Mouse (Mus musculus) neural tube, embryonic 14.5 days (tissue): ENCODE measurements at regions not wholly inside any gene's neighbourhood (a gene's known extent, or its start where the extent isn't known, plus 50 kb on each side); places are given as distances from the start of the nearest gene placed in this dataset.

ENCODE experiments used
- ATAC-seq: fragments of 200-750 bp; cut with Nextera tagmentation; 2 replicates; pipeline ENCODE4 v1.8.0; 2017; ENCODE audit warnings: low read depth, mild to moderate bottlenecking, moderate TSS enrichment, moderate library complexity
- H3K27ac ChIP-seq: fragments of 300-500 bp; sonication (generic); 2 replicates; pipeline ENCODE4 v1.5.1; 2014; ENCODE audit warnings: low read depth, mild to moderate bottlenecking, control low read depth, low read length, moderate library complexity, mixed read lengths
- H3K27me3 ChIP-seq: fragments of 300-500 bp; sonication (generic); 2 replicates; pipeline ENCODE4 v1.6.1; 2014; ENCODE audit warnings: low read length; ENCODE audit not compliant: control insufficient read depth, insufficient read depth
- H3K36me3 ChIP-seq: fragments of 300-500 bp; sonication (generic); 2 replicates; pipeline ENCODE4 v1.6.1; 2014; ENCODE audit warnings: low read length, mixed read lengths; ENCODE audit not compliant: control insufficient read depth, insufficient read depth
- H3K4me1 ChIP-seq: fragments of 300-500 bp; sonication (generic); 2 replicates; pipeline ENCODE4 v1.6.1; 2014; ENCODE audit warnings: low read length; ENCODE audit not compliant: control insufficient read depth, insufficient read depth
- H3K4me2 ChIP-seq: fragments of 300-500 bp; sonication (generic); 2 replicates; pipeline ENCODE4 v1.6.1; 2014; ENCODE audit warnings: mild to moderate bottlenecking, low read depth, low read length, control low read depth
- H3K4me3 ChIP-seq: fragments of 300-500 bp; sonication (generic); 2 replicates; pipeline ENCODE4 v1.5.1; 2014; ENCODE audit warnings: low read depth, low read length, control low read depth, mixed read lengths
- H3K9ac ChIP-seq: fragments of 300-500 bp; sonication (generic); replicated peaks from 2 replicates; pipeline ENCODE4 v1.6.1; 2014; ENCODE audit warnings: low read depth, mild to moderate bottlenecking, control low read depth, low read length, mixed read lengths
- H3K9me3 ChIP-seq: fragments of 300-500 bp; sonication (generic); 2 replicates; pipeline ENCODE4 v1.6.1; 2016; ENCODE audit warnings: low read length; ENCODE audit not compliant: control insufficient read depth
- WGBS: fragments of 180-500 bp; shearing (Covaris S2); extraction: QIAGEN DNeasy Blood & Tissue Kit; methylation state at CpG from one replicate; pipeline ENCODE4 v1.1.7; 2014; 5-methylcytosine and 5-hydroxymethylcytosine counted together

DNA sequence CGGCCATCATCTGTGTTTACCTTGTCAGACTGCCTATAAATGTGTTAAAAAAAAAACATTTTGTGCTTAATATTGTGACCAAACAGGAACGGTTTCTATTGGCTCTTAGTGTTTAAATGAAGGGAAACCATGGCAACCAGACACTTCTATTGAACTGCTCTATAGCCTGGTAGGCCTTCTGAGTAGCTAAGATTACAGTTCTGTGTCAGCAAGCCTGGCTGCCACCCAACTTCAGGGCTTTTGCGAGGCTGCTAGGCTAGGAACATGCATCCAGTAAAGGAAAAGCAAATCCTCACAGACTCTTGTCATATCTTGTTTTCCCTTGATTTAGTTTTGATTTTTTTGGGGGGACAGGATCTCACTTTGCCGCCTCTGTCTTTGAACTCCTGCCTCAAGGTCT lies 61.3 kb upstream of the Map1b start:
- Histone ChIP-seq H3K9me3 (no peaks in the 10 kb centered on the region), H3K27ac (no peak overlapping the region), H3K4me2 (no peak overlapping the region), H3K27me3 (no peaks in the 10 kb centered on the region), H3K4me1 (0 out of 2 replicates have a peak, but pooled peaks cover 5% of the 10 kb centered on the region), H3K9ac (no peak overlapping the region), H3K4me3 (no peak overlapping the region), H3K36me3 (no peaks in the 10 kb centered on the region)
- 75% methylated on average over 4 of the region's 4 CpGs for WGBS
- no peak for ATAC-seq

DNA sequence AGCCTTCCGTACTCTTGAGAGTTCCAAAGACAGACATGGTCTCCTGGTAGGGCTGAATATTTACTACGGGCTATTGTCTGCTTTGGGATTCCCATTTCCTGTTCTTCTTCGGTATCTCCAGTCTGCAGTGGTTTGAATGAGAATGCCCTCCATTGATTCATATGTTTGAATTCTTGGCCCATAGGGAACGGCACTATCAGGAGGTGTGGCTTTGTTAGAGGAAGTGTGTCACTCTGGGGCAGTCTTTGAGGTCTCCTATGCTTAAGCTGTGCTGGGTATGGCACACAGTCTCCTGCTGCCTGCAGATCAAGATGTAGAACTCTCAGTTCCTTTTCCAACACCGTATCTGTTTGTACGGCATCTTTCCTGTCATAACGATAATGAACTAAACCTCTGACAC lies 56.7 kb upstream of the Map1b start:
- no peak overlapping the region for H3K4me2 ChIP-seq
- no peaks in the 10 kb centered on the region for H3K9me3 ChIP-seq
- H3K36me3 ChIP-seq: no peaks in the 10 kb centered on the region
- no peak overlapping the region for H3K27ac ChIP-seq
- no peak overlapping the region for H3K4me3 ChIP-seq
- H3K9ac ChIP-seq: no peak overlapping the region
- no peak for ATAC-seq
- H3K4me1 ChIP-seq: no peaks in the 10 kb centered on the region
- WGBS: 85% methylated on average over 7 of the region's 7 CpGs
- no peaks in the 10 kb centered on the region for H3K27me3 ChIP-seq

DNA sequence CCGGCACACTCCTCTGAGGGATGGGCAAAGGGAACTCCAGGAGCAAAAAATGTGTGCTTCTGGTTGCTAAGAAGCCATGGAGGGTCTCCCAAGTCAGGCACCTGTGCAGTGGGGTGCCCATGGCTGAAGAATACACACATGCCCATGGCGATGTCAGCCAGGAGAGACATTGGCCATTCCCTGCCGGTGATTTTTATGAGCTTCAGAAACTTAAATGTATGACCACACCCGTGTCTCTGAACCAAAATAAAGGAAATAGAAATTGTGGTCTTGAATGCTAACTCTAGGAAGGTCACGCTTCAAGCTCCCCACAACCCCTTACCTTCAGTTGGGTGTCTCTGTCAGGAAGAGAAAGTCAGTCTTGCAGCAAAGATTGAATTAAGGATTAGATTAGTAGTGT lies 56.0 kb upstream of the Map1b start:
- WGBS: 93% methylated on average over 5 of the region's 5 CpGs
- Histone ChIP-seq H3K4me1 (no peaks in the 10 kb centered on the region), H3K9ac (no peak overlapping the region), H3K36me3 (no peaks in the 10 kb centered on the region), H3K4me2 (no peak overlapping the region), H3K9me3 (no peaks in the 10 kb centered on the region), H3K27me3 (no peaks in the 10 kb centered on the region), H3K27ac (no peak overlapping the region), H3K4me3 (no peak overlapping the region)
- ATAC-seq: no peak
